Mouse (Mus musculus): Measurements from ENCODE around the gene Kcnk13.

DNA sequence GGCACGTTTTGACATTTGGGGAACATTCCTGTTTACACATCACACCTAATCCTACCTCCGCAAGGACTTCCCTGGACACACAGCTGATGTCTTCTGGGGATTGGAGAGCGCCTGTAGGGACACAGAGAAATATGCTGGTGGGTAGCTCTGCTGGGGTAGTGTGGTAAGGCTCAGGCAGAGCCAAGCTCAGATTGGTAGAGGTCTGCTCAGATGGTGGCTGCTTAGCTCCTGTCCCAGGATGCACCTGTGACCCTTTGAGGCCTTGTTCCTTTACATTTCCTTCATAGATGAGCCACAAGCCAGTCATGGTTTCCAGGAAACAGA, 136.4 kb downstream of the Kcnk13 start:
- no peak for TF ChIP-seq CTCF (conservative IDR thresholded peaks at IDR 0.05; ENCODE audit: low read length)
- TF ChIP-seq POU5F1 (IDR thresholded peaks at IDR 0.05; ENCODE audit: borderline replicate concordance, low read length): no peak

Measured in E14TG2a.4 (cell line).